Mouse (Mus musculus) ES-E14 (cell line): ENCODE results near the gene S1pr5.
"Not testable (repeated sequence)": the region's sequence is repeated elsewhere in the genome, so short reads cannot be mapped to it uniquely, and the experiment has no call there.

Experiments used
- CHD2 ChIP-seq: IDR thresholded peaks from 2 replicates; pipeline ENCODE4 v1.6.1; 2014; ENCODE audit warnings: mild to moderate bottlenecking, low read depth, low read length, inconsistent platforms
- HCFC1 ChIP-seq: IDR thresholded peaks from 2 replicates; pipeline ENCODE4 v1.6.1; 2012; ENCODE audit warnings: low read length, inconsistent platforms, borderline replicate concordance; ENCODE audit not compliant: insufficient read depth
- ZC3H11A ChIP-seq: IDR thresholded peaks from 2 replicates; pipeline ENCODE4 v1.6.1; 2012; ENCODE audit warnings: low read depth, mild to moderate bottlenecking, inconsistent platforms, low read length, borderline replicate concordance
- ZNF384 ChIP-seq: IDR thresholded peaks from 2 replicates; pipeline ENCODE4 v1.6.1; 2012; ENCODE audit warnings: low read depth, low read length, inconsistent platforms

- TF ChIP-seq ZNF384, ZC3H11A, HCFC1, CHD2: not testable (repeated sequence)
Observed at GRCm38 (mm10) chr9:21256349-21256748, 8.1 kb upstream of the S1pr5 start.
